Mouse (Mus musculus) liver, postnatal 0 days (tissue): ENCODE data around the gene Igflr1.

Experiments used
- CTCF ChIP-seq: sonication (generic); IDR thresholded peaks from 2 replicates; pipeline ENCODE4 v1.5.1; 2016; ENCODE audit warnings: antibody characterized with exemption, low read depth
- EP300 ChIP-seq: IDR thresholded peaks from 2 replicates; pipeline ENCODE4 v1.6.1; 2016; ENCODE audit warnings: antibody characterized with exemption, low read depth, mild to moderate bottlenecking

- TF ChIP-seq CTCF (no peak), EP300 (no peak)
These were observed 806 bp downstream of the Igflr1 start for GRCm38 (mm10) chr7:30566033-30566432.
